Mouse (Mus musculus): Measurements from ENCODE around the gene Mdk. TPM values are rescaled to one million over a fixed set of nuclear protein-coding genes. Genes with fewer than 3 reads are reported as not detected.

Gene Mdk
- polyA plus RNA-seq, 1 experiment from 2014 or later: 1,127 TPM

DNA sequence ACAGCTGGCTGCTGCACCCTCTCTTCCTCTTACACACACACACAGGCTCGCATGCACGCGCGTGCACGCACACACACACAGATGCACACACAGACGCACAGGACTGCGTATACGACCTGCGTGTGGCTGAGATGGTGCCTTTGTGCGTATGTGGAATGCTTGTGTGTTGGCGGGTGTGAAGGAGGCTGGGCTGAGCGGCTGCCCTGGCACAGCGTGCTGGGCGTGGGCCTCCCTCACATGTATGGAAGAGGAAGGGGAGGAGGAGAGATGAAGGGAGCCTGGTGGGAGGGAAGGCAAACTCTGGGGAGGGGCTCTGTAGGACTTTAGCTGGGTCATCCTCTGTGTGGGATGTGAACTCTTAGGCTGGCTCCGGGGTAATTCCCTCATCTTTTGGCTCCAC is 6.7 kb downstream of the Mdk start:
- Histone ChIP-seq H3K9ac (ENCODE audit: low read length) (no peak overlapping the region), H3K4me1 (ENCODE audit: control insufficient read depth, insufficient read depth, low read length) (peaks cover 17% of the 10 kb centered on the region), H3K36me3 (ENCODE audit: control insufficient read depth, insufficient read depth, low read length) (no peaks in the 10 kb centered on the region; the same call in 1 of the 2 replicates), H3K4me2 (ENCODE audit: low read depth) (no peak overlapping the region), H3K27ac (ENCODE audit: low read depth, low read length) (no peak overlapping the region), H3K9me3 (ENCODE audit: control insufficient read depth, low read length) (no peaks in the 10 kb centered on the region), H3K4me3 (ENCODE audit: low read depth, low read length) (no peak overlapping the region), H3K27me3 (ENCODE audit: control insufficient read depth, insufficient read depth, low read length) (peaks cover 33% of the 10 kb centered on the region)
- DNase-seq (ENCODE audit: low spot score) (no peak), ATAC-seq (ENCODE audit: insufficient read depth, low FRiP score, low TSS enrichment) (no peak)
- 85% methylated on average over 14 of the region's 15 CpGs for WGBS

DNA sequence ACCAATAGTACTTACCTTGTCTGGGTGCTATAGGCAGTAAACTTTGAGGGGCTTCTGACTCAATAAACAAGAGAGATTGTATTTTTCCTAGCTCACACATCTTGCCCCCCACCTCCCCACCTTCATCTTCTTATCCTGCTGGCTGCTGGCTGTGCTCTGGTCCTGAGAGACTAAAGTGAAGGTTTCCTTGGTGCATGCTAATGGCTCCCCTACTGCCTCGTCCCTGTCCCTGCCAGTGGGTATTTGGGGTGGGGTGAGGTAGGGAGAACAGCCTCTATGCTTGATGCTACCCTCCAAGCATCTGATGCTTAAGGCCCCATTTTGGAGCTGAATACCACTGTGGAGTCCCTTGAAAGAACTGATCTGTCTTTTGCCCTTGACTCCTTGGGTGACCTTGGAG is 7.4 kb downstream of the Mdk start:
- Histone ChIP-seq H3K4me2 (ENCODE audit: low read depth) (no peak overlapping the region), H3K4me1 (ENCODE audit: control insufficient read depth, insufficient read depth, low read length) (peaks cover 16% of the 10 kb centered on the region), H3K27ac (ENCODE audit: low read depth, low read length) (no peak overlapping the region), H3K4me3 (ENCODE audit: low read depth, low read length) (no peak overlapping the region), H3K9me3 (ENCODE audit: control insufficient read depth, low read length) (no peaks in the 10 kb centered on the region), H3K9ac (ENCODE audit: low read length) (no peak overlapping the region), H3K36me3 (ENCODE audit: control insufficient read depth, insufficient read depth, low read length) (no peaks in the 10 kb centered on the region; the same call in 1 of the 2 replicates), H3K27me3 (ENCODE audit: control insufficient read depth, insufficient read depth, low read length) (peaks cover 35% of the 10 kb centered on the region)
- 55% methylated on average over 1 of the region's 1 CpGs for WGBS
- DNase-seq (ENCODE audit: low spot score): no peak
- ATAC-seq (ENCODE audit: insufficient read depth, low FRiP score, low TSS enrichment): no peak

DNA sequence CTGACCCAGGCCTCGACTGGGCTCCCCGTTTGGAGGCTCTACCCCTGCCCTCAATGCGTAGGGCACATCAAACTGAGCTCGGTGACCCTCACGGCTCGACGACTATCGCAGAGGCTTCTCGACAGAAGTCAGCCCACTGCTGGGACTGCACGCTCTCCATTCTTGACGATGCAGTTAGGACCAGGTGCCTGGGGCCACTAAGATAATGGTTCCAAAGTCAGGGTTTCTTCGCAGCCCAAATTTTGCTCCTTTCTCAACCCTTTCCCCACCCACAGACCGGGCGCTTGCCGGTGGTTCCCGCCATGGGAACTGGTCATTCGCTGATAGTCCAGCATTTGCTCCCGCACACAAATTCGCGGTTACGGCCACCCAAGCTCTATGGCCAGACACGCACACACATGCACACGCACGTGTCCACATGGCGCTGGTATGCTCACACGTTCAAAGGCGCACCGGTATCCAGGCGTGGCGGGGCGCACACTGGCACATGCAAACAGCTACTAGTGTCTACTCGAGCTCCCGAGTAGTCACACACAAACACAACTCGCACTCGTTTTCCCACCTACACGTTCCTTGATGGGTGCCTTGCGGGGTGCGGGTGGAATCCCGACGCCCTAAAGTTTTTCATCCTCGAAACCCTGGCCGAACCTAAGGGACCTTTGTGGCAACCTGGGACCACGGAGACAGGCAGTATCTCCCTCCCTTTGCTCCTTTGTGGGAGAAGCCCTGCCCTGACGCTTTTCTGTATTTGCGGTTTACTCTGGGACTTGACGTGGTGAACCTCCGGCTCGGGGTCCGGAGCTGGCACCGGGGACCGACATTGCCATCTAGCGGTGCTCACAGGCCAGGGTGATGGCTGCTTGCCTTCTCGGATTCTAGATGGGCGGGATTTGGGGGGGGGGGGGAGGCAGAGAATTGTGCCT is 8.4 kb downstream of the Mdk start:
- peaks cover 35% of the 10 kb centered on the region for H3K27me3 ChIP-seq (ENCODE audit: control insufficient read depth, insufficient read depth, low read length)
- peak overlapping the region; percentile 34 for H3K4me2 ChIP-seq (ENCODE audit: low read depth)
- H3K36me3 ChIP-seq (ENCODE audit: control insufficient read depth, insufficient read depth, low read length): no peaks in the 10 kb centered on the region; the same call in 1 of the 2 replicates
- ATAC-seq (ENCODE audit: insufficient read depth, low FRiP score, low TSS enrichment) (0 out of 2 replicates have a peak, but pooled peaks have one; percentile 21), DNase-seq (ENCODE audit: low spot score) (peak; percentile 81)
- H3K4me1 ChIP-seq (ENCODE audit: control insufficient read depth, insufficient read depth, low read length): peaks cover 10% of the 10 kb centered on the region; the same call in 1 of the 2 replicates
- 6% methylated on average over 54 of the region's 54 CpGs for WGBS
- no peak overlapping the region for H3K27ac ChIP-seq (ENCODE audit: low read depth, low read length)
- no peak overlapping the region for H3K9ac ChIP-seq (ENCODE audit: low read length)
- H3K4me3 ChIP-seq (ENCODE audit: low read depth, low read length): peak overlapping the region; percentile 18; the same call in 1 of the 2 replicates
- no peaks in the 10 kb centered on the region for H3K9me3 ChIP-seq (ENCODE audit: control insufficient read depth, low read length)

DNA sequence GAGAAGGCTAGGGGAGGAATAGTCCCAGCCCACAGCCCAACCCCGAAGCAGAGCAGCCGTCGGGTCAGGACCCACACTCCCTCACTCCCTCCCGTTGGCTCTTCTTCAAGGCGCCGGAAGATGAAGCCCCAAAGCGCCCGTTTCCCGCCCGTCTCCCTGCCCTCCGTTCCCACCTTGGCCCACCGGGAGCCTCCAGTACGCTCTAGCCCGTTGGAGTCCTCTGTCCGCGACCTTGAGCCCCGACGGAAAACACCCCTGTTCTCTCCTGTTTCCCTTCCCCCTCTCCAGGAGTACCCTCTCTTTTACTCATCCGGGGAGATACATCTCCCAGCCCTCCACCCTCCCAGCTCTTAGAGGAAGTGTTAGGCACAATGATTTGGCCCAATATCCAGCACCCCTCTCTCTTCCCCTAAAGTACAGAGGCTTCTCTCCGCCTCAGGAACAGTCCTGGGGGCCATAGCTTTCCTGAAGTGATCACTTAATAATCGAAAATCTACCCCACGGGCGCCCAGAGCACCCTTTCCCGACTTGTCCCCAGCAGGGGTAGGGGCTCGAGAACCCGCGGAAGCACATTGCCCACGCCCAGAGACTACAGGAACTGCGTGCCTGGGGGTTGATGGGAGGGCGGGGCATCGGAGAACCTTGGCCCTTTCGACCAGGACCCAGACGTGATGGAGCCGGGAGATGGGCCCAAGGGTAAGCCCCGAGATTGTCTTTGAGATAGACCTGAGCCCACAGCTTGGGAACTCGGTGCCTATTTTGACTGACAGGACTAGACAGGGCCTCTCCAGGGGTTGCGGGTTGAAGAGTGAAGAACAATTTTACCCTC is 9.3 kb downstream of the Mdk start:
- Histone ChIP-seq H3K27me3 (ENCODE audit: control insufficient read depth, insufficient read depth, low read length) (peaks cover 35% of the 10 kb centered on the region), H3K4me2 (ENCODE audit: low read depth) (peak overlapping the region; percentile 64), H3K4me3 (ENCODE audit: low read depth, low read length) (peak overlapping the region; percentile 39), H3K9ac (ENCODE audit: low read length) (no peak overlapping the region), H3K36me3 (ENCODE audit: control insufficient read depth, insufficient read depth, low read length) (peaks cover 1% of the 10 kb centered on the region), H3K27ac (ENCODE audit: low read depth, low read length) (no peak overlapping the region), H3K9me3 (ENCODE audit: control insufficient read depth, low read length) (no peaks in the 10 kb centered on the region), H3K4me1 (ENCODE audit: control insufficient read depth, insufficient read depth, low read length) (peaks cover 7% of the 10 kb centered on the region; the same call in 1 of the 2 replicates)
- WGBS: 3% methylated on average over 31 of the region's 37 CpGs
- ATAC-seq (ENCODE audit: insufficient read depth, low FRiP score, low TSS enrichment) (no peak), DNase-seq (ENCODE audit: low spot score) (peak; percentile 29)

DNA sequence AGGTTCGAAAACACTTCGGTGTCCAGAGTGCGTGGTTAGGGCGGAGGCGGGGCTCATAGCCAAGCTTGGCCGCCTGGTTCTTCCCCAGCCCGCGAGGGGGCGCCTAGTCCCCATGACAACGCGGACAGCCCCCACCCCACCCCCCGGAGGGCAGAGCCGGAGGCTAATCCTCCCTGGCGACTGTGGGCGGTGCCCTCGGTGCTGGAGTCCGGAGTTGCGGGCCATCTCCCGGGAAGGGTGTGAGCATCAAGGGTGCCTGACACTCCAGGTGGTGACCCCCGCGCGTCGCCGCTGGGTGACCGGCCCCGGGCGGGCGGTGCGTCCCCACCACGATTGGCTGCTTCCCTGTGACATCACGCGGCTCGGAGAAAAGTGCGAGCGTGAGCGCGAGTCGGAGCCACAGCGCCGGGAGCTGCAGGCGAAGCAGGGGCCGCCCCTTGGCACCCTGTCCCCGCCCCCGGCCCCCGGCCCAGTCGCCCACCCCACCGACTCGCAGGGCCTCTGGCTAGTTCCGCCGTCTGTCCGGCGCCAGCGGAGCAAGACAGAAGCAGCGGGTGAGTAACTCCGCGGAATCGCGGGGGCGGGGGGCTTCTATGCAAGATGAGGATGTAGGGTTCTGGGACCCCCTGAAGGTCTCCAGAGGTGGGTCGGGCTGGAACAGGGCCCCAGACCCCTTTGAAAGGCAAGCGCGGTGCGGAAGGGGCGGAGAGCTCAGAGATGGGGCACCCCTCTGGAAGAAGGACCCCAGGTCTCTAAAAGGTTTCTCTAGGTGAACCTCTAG is 10.1 kb downstream of the Mdk start:
- Histone ChIP-seq H3K4me1 (ENCODE audit: control insufficient read depth, insufficient read depth, low read length) (peaks cover 7% of the 10 kb centered on the region; the same call in 1 of the 2 replicates), H3K27me3 (ENCODE audit: control insufficient read depth, insufficient read depth, low read length) (peaks cover 35% of the 10 kb centered on the region), H3K9ac (ENCODE audit: low read length) (0 out of 2 replicates have a peak overlapping the region, but pooled peaks have one; percentile 38), H3K36me3 (ENCODE audit: control insufficient read depth, insufficient read depth, low read length) (peaks cover 7% of the 10 kb centered on the region), H3K4me3 (ENCODE audit: low read depth, low read length) (peak overlapping the region; percentile 39), H3K27ac (ENCODE audit: low read depth, low read length) (no peak overlapping the region), H3K9me3 (ENCODE audit: control insufficient read depth, low read length) (no peaks in the 10 kb centered on the region), H3K4me2 (ENCODE audit: low read depth) (peak overlapping the region; percentile 64)
- DNase-seq (ENCODE audit: low spot score): peak; percentile 85
- 1% methylated on average over 63 of the region's 64 CpGs for WGBS
- ATAC-seq (ENCODE audit: insufficient read depth, low FRiP score, low TSS enrichment): peak; percentile 76

DNA sequence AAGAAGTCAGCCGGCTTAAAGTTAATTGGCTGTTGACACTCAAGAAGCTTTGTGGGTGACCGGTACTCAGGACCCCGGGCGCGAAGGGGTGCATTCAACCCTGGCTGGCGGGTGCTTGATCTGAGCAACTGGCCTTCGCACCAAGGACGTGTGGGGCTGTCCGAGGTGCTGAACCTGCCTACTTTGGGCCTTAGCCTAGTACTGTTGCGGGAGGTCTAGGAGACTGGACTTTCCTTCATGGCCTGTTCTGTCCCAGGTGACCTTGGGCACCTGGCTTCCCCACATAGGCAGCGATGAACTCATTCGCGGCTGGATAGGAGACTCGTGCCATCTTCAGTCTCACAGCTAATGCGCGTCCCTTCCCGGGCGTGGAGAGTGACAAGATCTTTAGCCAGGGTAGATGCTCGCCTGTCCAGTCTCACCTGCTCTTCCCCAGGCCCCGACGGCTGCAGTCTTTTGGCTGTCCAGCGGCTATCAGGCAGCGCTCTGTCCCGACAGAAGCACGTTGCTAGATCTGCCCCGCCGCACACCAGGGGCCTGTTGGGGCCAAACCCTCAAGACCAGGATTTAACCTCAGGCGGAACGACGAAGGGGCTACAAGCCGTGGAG is 10.8 kb downstream of the Mdk start:
- Histone ChIP-seq H3K4me3 (ENCODE audit: low read depth, low read length) (peak overlapping the region; percentile 39), H3K4me2 (ENCODE audit: low read depth) (peak overlapping the region; percentile 64), H3K36me3 (ENCODE audit: control insufficient read depth, insufficient read depth, low read length) (peaks cover 7% of the 10 kb centered on the region), H3K4me1 (ENCODE audit: control insufficient read depth, insufficient read depth, low read length) (peaks cover 7% of the 10 kb centered on the region; the same call in 1 of the 2 replicates), H3K27ac (ENCODE audit: low read depth, low read length) (no peak overlapping the region), H3K9ac (ENCODE audit: low read length) (no peak overlapping the region), H3K9me3 (ENCODE audit: control insufficient read depth, low read length) (no peaks in the 10 kb centered on the region), H3K27me3 (ENCODE audit: control insufficient read depth, insufficient read depth, low read length) (peaks cover 35% of the 10 kb centered on the region)
- DNase-seq (ENCODE audit: low spot score) (peak; percentile 59), ATAC-seq (ENCODE audit: insufficient read depth, low FRiP score, low TSS enrichment) (no peak; the same call in 1 of the 2 replicates)
- 5% methylated on average over 31 of the region's 31 CpGs for WGBS

DNA sequence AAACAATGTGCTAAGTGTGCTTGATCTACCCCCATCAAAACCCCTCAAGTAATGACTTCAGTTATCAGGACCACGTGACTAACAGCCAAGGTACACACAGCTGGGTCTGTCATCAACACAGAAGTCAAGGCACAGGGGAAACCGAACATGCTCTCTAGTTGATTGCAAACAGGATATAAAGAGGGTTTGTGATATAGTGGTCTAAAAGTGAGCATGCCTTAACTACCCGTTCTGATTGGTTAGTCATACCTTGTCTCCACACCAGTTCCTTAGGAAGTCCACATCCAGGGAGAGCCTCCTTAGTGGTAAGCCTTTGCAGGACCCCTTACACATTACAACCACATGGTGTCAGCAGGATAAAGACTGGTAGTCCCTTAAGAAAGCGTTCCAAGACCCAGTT is 12.0 kb downstream of the Mdk start:
- H3K4me2 ChIP-seq (ENCODE audit: low read depth): no peak overlapping the region
- 77% methylated on average over 4 of the region's 4 CpGs for WGBS
- H3K36me3 ChIP-seq (ENCODE audit: control insufficient read depth, insufficient read depth, low read length): peaks cover 7% of the 10 kb centered on the region
- H3K27ac ChIP-seq (ENCODE audit: low read depth, low read length): no peak overlapping the region
- no peak for ATAC-seq (ENCODE audit: insufficient read depth, low FRiP score, low TSS enrichment)
- no peak overlapping the region for H3K9ac ChIP-seq (ENCODE audit: low read length)
- no peak overlapping the region for H3K4me3 ChIP-seq (ENCODE audit: low read depth, low read length)
- H3K27me3 ChIP-seq (ENCODE audit: control insufficient read depth, insufficient read depth, low read length): peaks cover 32% of the 10 kb centered on the region
- H3K4me1 ChIP-seq (ENCODE audit: control insufficient read depth, insufficient read depth, low read length): peaks cover 7% of the 10 kb centered on the region; the same call in 1 of the 2 replicates
- H3K9me3 ChIP-seq (ENCODE audit: control insufficient read depth, low read length): no peaks in the 10 kb centered on the region
- DNase-seq (ENCODE audit: low spot score): no peak

Data from neural tube, embryonic 11.5 days (tissue).